Mouse (Mus musculus): ENCODE results near the gene Dmrtb1. TPM values are rescaled to one million over a fixed set of nuclear protein-coding genes. Genes with fewer than 3 reads are reported as not detected.

Dmrtb1 gene
- polyA plus RNA-seq, 1 experiment from 2014 or later, result not detected

- Histone ChIP-seq H3K9me3 (ENCODE audit: control insufficient read depth, low read length) (no peaks in the 10 kb centered on the region), H3K27ac (ENCODE audit: low read depth, low read length) (no peak overlapping the region)
Observed at GRCm38 (mm10) chr4:107693816-107694215, 9.8 kb upstream of the Dmrtb1 start.

GRCm38 (mm10) chr4:107688213-107688612, 4.2 kb upstream of the Dmrtb1 start:
- no peak overlapping the region for H3K27ac ChIP-seq (ENCODE audit: low read depth, low read length)
- no peaks in the 10 kb centered on the region for H3K36me3 ChIP-seq (ENCODE audit: control insufficient read depth, insufficient read depth, low read length)
- no peaks in the 10 kb centered on the region for H3K9me3 ChIP-seq (ENCODE audit: control insufficient read depth, low read length)
- no peak overlapping the region for H3K9ac ChIP-seq (ENCODE audit: low read depth, low read length)
- H3K4me1 ChIP-seq (replicated peaks; ENCODE audit: control insufficient read depth, insufficient read depth, low read length), result 0 out of 2 replicates have a peak, but pooled peaks cover 2% of the 10 kb centered on the region
- no peak for DNase-seq (ENCODE audit: low spot score)
- no peak for ATAC-seq (replicated peaks; ENCODE audit: low FRiP score)
- no peak overlapping the region for H3K4me3 ChIP-seq (ENCODE audit: low read depth, low read length)
- H3K27me3 ChIP-seq (replicated peaks; ENCODE audit: control insufficient read depth, insufficient read depth, low read length), result peaks cover 12% of the 10 kb centered on the region
- WGBS, result 17% methylated on average over 11 of the region's 11 CpGs
- H3K4me2 ChIP-seq, result no peak overlapping the region

More at GRCm38 (mm10) chr4:107693816-107694215, 9.8 kb upstream of the Dmrtb1 start:
- Histone ChIP-seq H3K27me3 (replicated peaks; ENCODE audit: control insufficient read depth, insufficient read depth, low read length) (peaks cover 2% of the 10 kb centered on the region; the same call in 1 of the 2 replicates), H3K9ac (ENCODE audit: low read depth, low read length) (no peak overlapping the region), H3K4me2 (no peak overlapping the region), H3K36me3 (ENCODE audit: control insufficient read depth, insufficient read depth, low read length) (no peaks in the 10 kb centered on the region), H3K4me1 (replicated peaks; ENCODE audit: control insufficient read depth, insufficient read depth, low read length) (no peaks in the 10 kb centered on the region), H3K4me3 (ENCODE audit: low read depth, low read length) (no peak overlapping the region)
- ATAC-seq (replicated peaks; ENCODE audit: low FRiP score), result no peak
- no peak for DNase-seq (ENCODE audit: low spot score)
- WGBS, result 56% methylated on average over 5 of the region's 5 CpGs

- 36% methylated on average over 12 of the region's 12 CpGs for WGBS
- Histone ChIP-seq H3K4me3 (ENCODE audit: low read depth, low read length) (no peak overlapping the region), H3K27me3 (replicated peaks; ENCODE audit: control insufficient read depth, insufficient read depth, low read length) (peaks cover 15% of the 10 kb centered on the region), H3K4me2 (no peak overlapping the region), H3K36me3 (ENCODE audit: control insufficient read depth, insufficient read depth, low read length) (no peaks in the 10 kb centered on the region), H3K9ac (ENCODE audit: low read depth, low read length) (no peak overlapping the region), H3K9me3 (ENCODE audit: control insufficient read depth, low read length) (no peaks in the 10 kb centered on the region), H3K4me1 (replicated peaks; ENCODE audit: control insufficient read depth, insufficient read depth, low read length) (0 out of 2 replicates have a peak, but pooled peaks cover 2% of the 10 kb centered on the region), H3K27ac (ENCODE audit: low read depth, low read length) (no peak overlapping the region)
- ATAC-seq (replicated peaks; ENCODE audit: low FRiP score), result no peak
- DNase-seq (ENCODE audit: low spot score), result no peak
Observed at GRCm38 (mm10) chr4:107687127-107687526, 3.1 kb upstream of the Dmrtb1 start.

GRCm38 (mm10) chr4:107683006-107683756, 849 bp downstream of the Dmrtb1 start:
- H3K27me3 ChIP-seq (replicated peaks; ENCODE audit: control insufficient read depth, insufficient read depth, low read length), result peaks cover 18% of the 10 kb centered on the region
- 0 out of 2 replicates have a peak, but pooled peaks cover 2% of the 10 kb centered on the region for H3K4me1 ChIP-seq (replicated peaks; ENCODE audit: control insufficient read depth, insufficient read depth, low read length)
- 74% methylated on average over 37 of the region's 37 CpGs for WGBS
- ATAC-seq (replicated peaks; ENCODE audit: low FRiP score) (no peak), DNase-seq (ENCODE audit: low spot score) (no peak)
- H3K4me3 ChIP-seq (ENCODE audit: low read depth, low read length), result no peak overlapping the region
- H3K9ac ChIP-seq (ENCODE audit: low read depth, low read length), result no peak overlapping the region
- no peak overlapping the region for H3K27ac ChIP-seq (ENCODE audit: low read depth, low read length)
- H3K4me2 ChIP-seq, result no peak overlapping the region
- H3K36me3 ChIP-seq (ENCODE audit: control insufficient read depth, insufficient read depth, low read length), result no peaks in the 10 kb centered on the region
- H3K9me3 ChIP-seq (ENCODE audit: control insufficient read depth, low read length), result no peaks in the 10 kb centered on the region

GRCm38 (mm10) chr4:107681099-107681849, 2.8 kb downstream of the Dmrtb1 start:
- Histone ChIP-seq H3K4me1 (replicated peaks; ENCODE audit: control insufficient read depth, insufficient read depth, low read length) (no peaks in the 10 kb centered on the region), H3K9me3 (ENCODE audit: control insufficient read depth, low read length) (no peaks in the 10 kb centered on the region), H3K4me2 (no peak overlapping the region), H3K27ac (ENCODE audit: low read depth, low read length) (no peak overlapping the region), H3K4me3 (ENCODE audit: low read depth, low read length) (no peak overlapping the region), H3K36me3 (ENCODE audit: control insufficient read depth, insufficient read depth, low read length) (no peaks in the 10 kb centered on the region), H3K9ac (ENCODE audit: low read depth, low read length) (no peak overlapping the region), H3K27me3 (replicated peaks; ENCODE audit: control insufficient read depth, insufficient read depth, low read length) (peaks cover 20% of the 10 kb centered on the region)
- DNase-seq (ENCODE audit: low spot score), result no peak
- no peak for ATAC-seq (replicated peaks; ENCODE audit: low FRiP score)
- WGBS, result 52% methylated on average over 9 of the region's 9 CpGs

GRCm38 (mm10) chr4:107680311-107681098, 3.5 kb downstream of the Dmrtb1 start:
- Histone ChIP-seq H3K9ac (ENCODE audit: low read depth, low read length) (no peak overlapping the region), H3K4me2 (no peak overlapping the region), H3K27me3 (replicated peaks; ENCODE audit: control insufficient read depth, insufficient read depth, low read length) (peaks cover 24% of the 10 kb centered on the region), H3K4me3 (ENCODE audit: low read depth, low read length) (no peak overlapping the region), H3K9me3 (ENCODE audit: control insufficient read depth, low read length) (no peaks in the 10 kb centered on the region), H3K36me3 (ENCODE audit: control insufficient read depth, insufficient read depth, low read length) (no peaks in the 10 kb centered on the region), H3K4me1 (replicated peaks; ENCODE audit: control insufficient read depth, insufficient read depth, low read length) (no peaks in the 10 kb centered on the region), H3K27ac (ENCODE audit: low read depth, low read length) (no peak overlapping the region)
- no peak for DNase-seq (ENCODE audit: low spot score)
- WGBS, result 50% methylated on average over 15 of the region's 15 CpGs
- no peak for ATAC-seq (replicated peaks; ENCODE audit: low FRiP score)

GRCm38 (mm10) chr4:107675645-107676044, 8.4 kb downstream of the Dmrtb1 start:
- H3K9ac ChIP-seq (ENCODE audit: low read depth, low read length), result no peak overlapping the region
- no peak for ATAC-seq (replicated peaks; ENCODE audit: low FRiP score)
- no peak overlapping the region for H3K27ac ChIP-seq (ENCODE audit: low read depth, low read length)
- H3K4me1 ChIP-seq (replicated peaks; ENCODE audit: control insufficient read depth, insufficient read depth, low read length), result no peaks in the 10 kb centered on the region
- H3K9me3 ChIP-seq (ENCODE audit: control insufficient read depth, low read length), result no peaks in the 10 kb centered on the region
- no peak for DNase-seq (ENCODE audit: low spot score)
- H3K27me3 ChIP-seq (replicated peaks; ENCODE audit: control insufficient read depth, insufficient read depth, low read length), result peaks cover 38% of the 10 kb centered on the region
- no peak overlapping the region for H3K4me3 ChIP-seq (ENCODE audit: low read depth, low read length)
- 64% methylated on average over 10 of the region's 10 CpGs for WGBS
- H3K36me3 ChIP-seq (ENCODE audit: control insufficient read depth, insufficient read depth, low read length), result no peaks in the 10 kb centered on the region
- no peak overlapping the region for H3K4me2 ChIP-seq

- H3K9me3 ChIP-seq (ENCODE audit: control insufficient read depth, low read length), result no peaks in the 10 kb centered on the region
- H3K4me1 ChIP-seq (replicated peaks; ENCODE audit: control insufficient read depth, insufficient read depth, low read length), result no peaks in the 10 kb centered on the region
- WGBS, result 35% methylated on average over 5 of the region's 5 CpGs
- H3K4me3 ChIP-seq (ENCODE audit: low read depth, low read length), result no peak overlapping the region
- H3K27me3 ChIP-seq (replicated peaks; ENCODE audit: control insufficient read depth, insufficient read depth, low read length), result peaks cover 38% of the 10 kb centered on the region
- no peak overlapping the region for H3K9ac ChIP-seq (ENCODE audit: low read depth, low read length)
- no peak overlapping the region for H3K4me2 ChIP-seq
- no peak for ATAC-seq (replicated peaks; ENCODE audit: low FRiP score)
- H3K27ac ChIP-seq (ENCODE audit: low read depth, low read length), result no peak overlapping the region
- no peak for DNase-seq (ENCODE audit: low spot score)
- no peaks in the 10 kb centered on the region for H3K36me3 ChIP-seq (ENCODE audit: control insufficient read depth, insufficient read depth, low read length)
Observed at GRCm38 (mm10) chr4:107674322-107674644, 9.7 kb downstream of the Dmrtb1 start.
